Mouse (Mus musculus): Measurements from ENCODE around the gene Gm10097. TPM values are rescaled to one million over a fixed set of nuclear protein-coding genes. Genes with fewer than 3 reads are reported as not detected.

The Gm10097 gene
- total RNA-seq (2021), result under 1 TPM; 0.16 to 0.61 TPM
- 0.12 and 0.70 TPM in 2 replicates for polyA plus RNA-seq (2012; rRNA removed)
- long read RNA-seq, partial matches to known transcripts, result 0 of 1 reads
- long read RNA-seq, other reads (novel, unspliced or antisense), result 0 of 1 reads

- Histone ChIP-seq H3K27me3 (ENCODE audit: control insufficient read depth, insufficient read depth, low read length) (no peaks in the 10 kb centered on the region), H3K79me2 (replicated peaks; ENCODE audit: control insufficient read depth, insufficient read depth, low read length) (0 out of 2 replicates have a peak, but pooled peaks cover 2% of the 10 kb centered on the region), H3K9ac (ENCODE audit: low read depth, low read length) (peak within 1 kb of the TSS; percentile 58), H3K36me3 (ENCODE audit: control insufficient read depth, insufficient read depth, low read length) (peaks cover 10% of the 10 kb centered on the region), H3K4me1 (ENCODE audit: control insufficient read depth, insufficient read depth, low read length) (no peaks in the 10 kb centered on the region), H3K27ac (peak within 1 kb of the TSS; percentile 92), H3K4me3 (peak within 1 kb of the TSS; percentile 56)
- WGBS, result 63% methylated on average over 14 of the region's 14 CpGs
- intact Hi-C loops (cut with DNase I), result no loop called here
- DNase-seq, result peak; percentile 51 to 69
- TF ChIP-seq POLR2A (IDR thresholded peaks at IDR 0.05; ENCODE audit: insufficient read depth, low read depth, low read length) (no peak), EP300 (IDR thresholded peaks at IDR 0.05; ENCODE audit: insufficient read depth, low read depth, low read length) (peak; percentile 62; the same call in 1 of the 2 replicates), CTCF (IDR thresholded peaks at IDR 0.05) (no peak)
These were observed at the start of gene Gm10097 for GRCm38 (mm10) chr10:5068676-5069265. Gene Gm10097 (plus strand): TSS chr10:5069192.

GRCm38 (mm10) chr10:5025906-5026305, 43.1 kb upstream of the Gm10097 start:
- intact Hi-C loops (cut with DNase I), result no loop called here
- H3K4me3 ChIP-seq, result no peak overlapping the region
- no peaks in the 10 kb centered on the region for H3K79me2 ChIP-seq (replicated peaks; ENCODE audit: control insufficient read depth, insufficient read depth, low read length)
- no peak overlapping the region for H3K9ac ChIP-seq (ENCODE audit: low read depth, low read length)
- no peak overlapping the region for H3K27ac ChIP-seq
- TF ChIP-seq CTCF (IDR thresholded peaks at IDR 0.05) (no peak), POLR2A (IDR thresholded peaks at IDR 0.05; ENCODE audit: insufficient read depth, low read depth, low read length) (no peak), EP300 (IDR thresholded peaks at IDR 0.05; ENCODE audit: insufficient read depth, low read depth, low read length) (no peak)
- WGBS, result 96% methylated on average over 4 of the region's 4 CpGs
- H3K27me3 ChIP-seq (ENCODE audit: control insufficient read depth, insufficient read depth, low read length), result no peaks in the 10 kb centered on the region
- H3K4me1 ChIP-seq (ENCODE audit: control insufficient read depth, insufficient read depth, low read length), result no peaks in the 10 kb centered on the region
- DNase-seq, result no peak
- peaks cover 3% of the 10 kb centered on the region for H3K36me3 ChIP-seq (ENCODE audit: control insufficient read depth, insufficient read depth, low read length)

- H3K36me3 ChIP-seq (ENCODE audit: control insufficient read depth, insufficient read depth, low read length), result peaks cover 3% of the 10 kb centered on the region
- TF ChIP-seq CTCF (IDR thresholded peaks at IDR 0.05) (no peak), POLR2A (IDR thresholded peaks at IDR 0.05; ENCODE audit: insufficient read depth, low read depth, low read length) (no peak), EP300 (IDR thresholded peaks at IDR 0.05; ENCODE audit: insufficient read depth, low read depth, low read length) (no peak)
- 97% methylated on average over 1 of the region's 1 CpGs for WGBS
- intact Hi-C loops (cut with DNase I), result no loop called here
- no peak overlapping the region for H3K9ac ChIP-seq (ENCODE audit: low read depth, low read length)
- H3K4me3 ChIP-seq, result no peak overlapping the region
- no peaks in the 10 kb centered on the region for H3K27me3 ChIP-seq (ENCODE audit: control insufficient read depth, insufficient read depth, low read length)
- H3K79me2 ChIP-seq (replicated peaks; ENCODE audit: control insufficient read depth, insufficient read depth, low read length), result no peaks in the 10 kb centered on the region
- DNase-seq, result no peak
- no peaks in the 10 kb centered on the region for H3K4me1 ChIP-seq (ENCODE audit: control insufficient read depth, insufficient read depth, low read length)
- no peak overlapping the region for H3K27ac ChIP-seq
These were observed 41.8 kb upstream of the Gm10097 start for GRCm38 (mm10) chr10:5027208-5027607.

- H3K79me2 ChIP-seq (replicated peaks; ENCODE audit: control insufficient read depth, insufficient read depth, low read length), result no peaks in the 10 kb centered on the region
- H3K27me3 ChIP-seq (ENCODE audit: control insufficient read depth, insufficient read depth, low read length), result no peaks in the 10 kb centered on the region
- intact Hi-C loops (cut with DNase I), result no loop called here
- no peak overlapping the region for H3K27ac ChIP-seq
- H3K9ac ChIP-seq (ENCODE audit: low read depth, low read length), result no peak overlapping the region
- 91% methylated on average over 9 of the region's 9 CpGs for WGBS
- TF ChIP-seq POLR2A (IDR thresholded peaks at IDR 0.05; ENCODE audit: insufficient read depth, low read depth, low read length) (no peak), CTCF (IDR thresholded peaks at IDR 0.05) (no peak), EP300 (IDR thresholded peaks at IDR 0.05; ENCODE audit: insufficient read depth, low read depth, low read length) (no peak)
- H3K36me3 ChIP-seq (ENCODE audit: control insufficient read depth, insufficient read depth, low read length), result peaks cover 3% of the 10 kb centered on the region
- DNase-seq, result no peak
- no peak overlapping the region for H3K4me3 ChIP-seq
- H3K4me1 ChIP-seq (ENCODE audit: control insufficient read depth, insufficient read depth, low read length), result no peaks in the 10 kb centered on the region
These were observed 40.7 kb upstream of the Gm10097 start for GRCm38 (mm10) chr10:5028301-5028700.

GRCm38 (mm10) chr10:5029161-5029560, 39.8 kb upstream of the Gm10097 start:
- no peaks in the 10 kb centered on the region for H3K4me1 ChIP-seq (ENCODE audit: control insufficient read depth, insufficient read depth, low read length)
- no peaks in the 10 kb centered on the region for H3K79me2 ChIP-seq (replicated peaks; ENCODE audit: control insufficient read depth, insufficient read depth, low read length)
- intact Hi-C loops (cut with DNase I), result no loop called here
- H3K4me3 ChIP-seq, result no peak overlapping the region
- no peak for DNase-seq
- peaks cover 6% of the 10 kb centered on the region for H3K36me3 ChIP-seq (ENCODE audit: control insufficient read depth, insufficient read depth, low read length)
- no peak overlapping the region for H3K9ac ChIP-seq (ENCODE audit: low read depth, low read length)
- H3K27ac ChIP-seq, result no peak overlapping the region
- 85% methylated on average over 2 of the region's 2 CpGs for WGBS
- TF ChIP-seq POLR2A (IDR thresholded peaks at IDR 0.05; ENCODE audit: insufficient read depth, low read depth, low read length) (no peak), EP300 (IDR thresholded peaks at IDR 0.05; ENCODE audit: insufficient read depth, low read depth, low read length) (no peak), CTCF (IDR thresholded peaks at IDR 0.05) (no peak)
- H3K27me3 ChIP-seq (ENCODE audit: control insufficient read depth, insufficient read depth, low read length), result no peaks in the 10 kb centered on the region

- intact Hi-C loops (cut with DNase I), result no loop called here
These were observed 39.1 kb upstream of the Gm10097 start for GRCm38 (mm10) chr10:5029883-5030282.

More at GRCm38 (mm10) chr10:5029883-5030282, 39.1 kb upstream of the Gm10097 start:
- H3K36me3 ChIP-seq (ENCODE audit: control insufficient read depth, insufficient read depth, low read length), result peaks cover 6% of the 10 kb centered on the region
- no peaks in the 10 kb centered on the region for H3K27me3 ChIP-seq (ENCODE audit: control insufficient read depth, insufficient read depth, low read length)
- H3K4me1 ChIP-seq (ENCODE audit: control insufficient read depth, insufficient read depth, low read length), result no peaks in the 10 kb centered on the region
- TF ChIP-seq EP300 (IDR thresholded peaks at IDR 0.05; ENCODE audit: insufficient read depth, low read depth, low read length) (no peak), POLR2A (IDR thresholded peaks at IDR 0.05; ENCODE audit: insufficient read depth, low read depth, low read length) (no peak), CTCF (IDR thresholded peaks at IDR 0.05) (no peak)
- no peak overlapping the region for H3K27ac ChIP-seq
- no peak overlapping the region for H3K4me3 ChIP-seq
- no peak overlapping the region for H3K9ac ChIP-seq (ENCODE audit: low read depth, low read length)
- no peaks in the 10 kb centered on the region for H3K79me2 ChIP-seq (replicated peaks; ENCODE audit: control insufficient read depth, insufficient read depth, low read length)
- 86% methylated on average over 1 of the region's 1 CpGs for WGBS
- no peak for DNase-seq
